Mouse (Mus musculus) hindbrain, embryonic 10.5 days (tissue): ENCODE results near the gene Cd93. TPM values are rescaled to one million over a fixed set of nuclear protein-coding genes. Genes with fewer than 3 reads are reported as not detected.

Experiments
- DNase-seq: peaks from one replicate; pipeline ENCODE4 v3.0.0-alpha.2; 2017; ENCODE audit warnings: low spot score
- H3K27ac ChIP-seq: fragments of 300-500 bp; sonication (generic); 2 replicates; pipeline ENCODE4 v1.5.1; 2016; ENCODE audit warnings: mild to moderate bottlenecking, moderate library complexity
- H3K27me3 ChIP-seq: fragments of 300-500 bp; sonication (generic); 2 replicates; pipeline ENCODE4 v1.6.1; 2016; ENCODE audit warnings: mild to moderate bottlenecking; ENCODE audit not compliant: poor library complexity, insufficient read depth, severe bottlenecking
- H3K36me3 ChIP-seq: fragments of 300-500 bp; sonication (generic); 2 replicates; pipeline ENCODE4 v1.6.1; 2016; ENCODE audit warnings: mild to moderate bottlenecking, moderate library complexity
- H3K4me1 ChIP-seq: fragments of 300-500 bp; sonication (generic); replicated peaks from 2 replicates; pipeline ENCODE4 v1.6.1; 2016; ENCODE audit warnings: mild to moderate bottlenecking
- H3K4me3 ChIP-seq: fragments of 300-500 bp; sonication (generic); 2 replicates; pipeline ENCODE4 v1.5.1; 2016; ENCODE audit warnings: mild to moderate bottlenecking, moderate library complexity
- H3K9me3 ChIP-seq: fragments of 300-500 bp; sonication (generic); 2 replicates; pipeline ENCODE4 v1.6.1; 2016; ENCODE audit warnings: mild to moderate bottlenecking, moderate library complexity
- WGBS: fragments of 180-500 bp; shearing (Covaris S2); methylation state at CpG from one replicate; pipeline ENCODE4 v1.1.7; 2016; 5-methylcytosine and 5-hydroxymethylcytosine counted together
- polyA plus RNA-seq: library from polyadenylated mRNA; unstranded; fragments of >200 nt; fragmentation: Nextera tagmentation; extraction: Ambion mirVana; gene quantifications from 2 replicates; pipeline ENCODE4 v1.2.1, GENCODE M21; 2016

Gene Cd93
- polyA plus RNA-seq, 1 experiment from 2014 or later = 6.3 TPM

DNA sequence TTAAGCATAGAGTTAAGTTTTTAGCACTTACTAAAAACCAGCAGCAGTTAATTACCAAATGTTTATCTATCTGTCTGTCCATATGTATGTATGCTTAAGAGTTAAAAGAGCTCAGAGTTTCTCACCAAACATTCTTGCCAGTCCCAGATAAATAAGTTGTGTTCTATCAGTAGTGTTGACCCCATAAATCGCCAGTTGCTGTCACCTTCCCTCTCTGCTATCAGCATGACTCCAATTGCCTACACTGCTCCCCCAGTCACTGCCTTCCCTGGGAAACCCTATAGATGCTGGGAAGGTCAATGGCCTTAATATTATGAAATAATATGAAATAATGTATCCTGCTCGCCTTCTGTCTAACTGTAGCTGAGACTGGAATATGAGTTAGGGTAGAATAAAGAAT is 11.0 kb downstream of the Cd93 start:
- DNase-seq = no peak
- Histone ChIP-seq H3K36me3 (no peaks in the 10 kb centered on the region), H3K27ac (no peak overlapping the region), H3K4me1 (no peaks in the 10 kb centered on the region), H3K27me3 (no peaks in the 10 kb centered on the region), H3K4me3 (no peak overlapping the region), H3K9me3 (no peaks in the 10 kb centered on the region)
- 70% methylated on average over 2 of the region's 2 CpGs for WGBS

GRCm38 (mm10) chr2:148430941-148431340 is 12.4 kb downstream of the Cd93 start:
- Histone ChIP-seq H3K4me3 (no peak overlapping the region), H3K9me3 (no peaks in the 10 kb centered on the region), H3K4me1 (no peaks in the 10 kb centered on the region), H3K27me3 (no peaks in the 10 kb centered on the region), H3K27ac (no peak overlapping the region), H3K36me3 (no peaks in the 10 kb centered on the region)
- 85% methylated on average over 4 of the region's 4 CpGs for WGBS
- no peak for DNase-seq

GRCm38 (mm10) chr2:148429001-148429505 is 14.3 kb downstream of the Cd93 start:
- Histone ChIP-seq H3K4me1 (no peaks in the 10 kb centered on the region), H3K27me3 (no peaks in the 10 kb centered on the region), H3K9me3 (no peaks in the 10 kb centered on the region), H3K27ac (no peak overlapping the region), H3K36me3 (no peaks in the 10 kb centered on the region), H3K4me3 (no peak overlapping the region)
- DNase-seq = no peak

- Histone ChIP-seq H3K27ac (no peak overlapping the region), H3K4me3 (no peak overlapping the region), H3K9me3 (no peaks in the 10 kb centered on the region), H3K36me3 (no peaks in the 10 kb centered on the region), H3K4me1 (no peaks in the 10 kb centered on the region), H3K27me3 (no peaks in the 10 kb centered on the region)
- 87% methylated on average over 3 of the region's 3 CpGs for WGBS
- no peak for DNase-seq
Measured at GRCm38 (mm10) chr2:148428523-148428922, 14.8 kb downstream of the Cd93 start.

DNA sequence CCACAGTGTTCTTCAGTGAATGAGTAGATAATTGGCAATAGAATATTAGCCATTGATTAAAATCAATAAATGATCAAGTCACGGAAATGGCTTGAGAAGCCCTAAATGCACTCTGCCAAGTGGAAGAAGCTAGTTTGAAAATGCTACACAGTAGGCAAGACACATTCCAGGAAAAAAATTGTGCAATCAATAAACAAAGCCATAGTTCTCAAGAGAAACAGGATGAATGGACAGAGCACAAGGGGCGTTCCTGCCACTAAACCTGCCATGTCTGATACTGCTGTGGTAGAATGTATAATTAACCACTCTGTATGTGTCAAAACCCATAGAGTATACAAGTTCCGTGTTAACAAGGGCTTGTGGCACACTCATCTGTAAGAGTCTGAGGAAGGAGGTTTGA is 15.8 kb downstream of the Cd93 start:
- H3K9me3 ChIP-seq = no peaks in the 10 kb centered on the region
- 86% methylated on average over 3 of the region's 3 CpGs for WGBS

GRCm38 (mm10) chr2:148425709-148426382 is 17.5 kb downstream of the Cd93 start:
- no peaks in the 10 kb centered on the region for H3K9me3 ChIP-seq
- H3K4me3 ChIP-seq = no peak overlapping the region
- H3K4me1 ChIP-seq = no peaks in the 10 kb centered on the region
- DNase-seq = no peak
- no peaks in the 10 kb centered on the region for H3K27me3 ChIP-seq
- H3K27ac ChIP-seq = no peak overlapping the region
- no peaks in the 10 kb centered on the region for H3K36me3 ChIP-seq
- WGBS = 88% methylated on average over 5 of the region's 5 CpGs

More for the DNA sequence above, 15.8 kb downstream of the Cd93 start:
- Histone ChIP-seq H3K27me3 (no peaks in the 10 kb centered on the region), H3K4me1 (no peaks in the 10 kb centered on the region), H3K36me3 (no peaks in the 10 kb centered on the region), H3K27ac (no peak overlapping the region), H3K4me3 (no peak overlapping the region)
- DNase-seq = no peak

- WGBS = 66% methylated on average over 1 of the region's 1 CpGs
- H3K4me3 ChIP-seq = no peak overlapping the region
- H3K9me3 ChIP-seq = no peaks in the 10 kb centered on the region
- H3K4me1 ChIP-seq = no peaks in the 10 kb centered on the region
- H3K27me3 ChIP-seq = no peaks in the 10 kb centered on the region
- no peak for DNase-seq
- H3K27ac ChIP-seq = no peak overlapping the region
- H3K36me3 ChIP-seq = no peaks in the 10 kb centered on the region
Measured at GRCm38 (mm10) chr2:148421706-148422105, 21.7 kb downstream of the Cd93 start.

DNA sequence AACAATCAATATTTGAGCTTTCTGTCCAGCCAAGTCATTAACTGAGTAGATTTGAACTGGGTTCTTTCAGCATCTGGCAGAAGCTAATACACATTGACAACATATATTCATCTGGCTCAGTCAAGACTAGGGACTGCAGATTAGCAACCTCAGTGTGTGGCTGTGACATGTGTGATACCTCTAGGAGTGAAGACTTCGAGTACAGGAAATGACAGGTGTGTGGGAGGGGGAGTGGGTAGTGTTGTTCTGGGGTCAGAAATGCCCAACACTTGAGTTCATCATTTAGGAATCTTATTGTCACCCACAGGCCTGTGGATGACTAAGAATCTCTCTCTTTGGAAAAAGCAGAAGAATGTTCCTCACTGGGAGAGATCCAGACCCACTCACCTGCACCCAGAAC is 22.3 kb downstream of the Cd93 start:
- DNase-seq = no peak
- no peaks in the 10 kb centered on the region for H3K9me3 ChIP-seq
- no peaks in the 10 kb centered on the region for H3K27me3 ChIP-seq
- no peak overlapping the region for H3K27ac ChIP-seq
- no peak overlapping the region for H3K4me3 ChIP-seq
- H3K36me3 ChIP-seq = no peaks in the 10 kb centered on the region
- no peaks in the 10 kb centered on the region for H3K4me1 ChIP-seq
- 66% methylated on average over 1 of the region's 1 CpGs for WGBS

DNA sequence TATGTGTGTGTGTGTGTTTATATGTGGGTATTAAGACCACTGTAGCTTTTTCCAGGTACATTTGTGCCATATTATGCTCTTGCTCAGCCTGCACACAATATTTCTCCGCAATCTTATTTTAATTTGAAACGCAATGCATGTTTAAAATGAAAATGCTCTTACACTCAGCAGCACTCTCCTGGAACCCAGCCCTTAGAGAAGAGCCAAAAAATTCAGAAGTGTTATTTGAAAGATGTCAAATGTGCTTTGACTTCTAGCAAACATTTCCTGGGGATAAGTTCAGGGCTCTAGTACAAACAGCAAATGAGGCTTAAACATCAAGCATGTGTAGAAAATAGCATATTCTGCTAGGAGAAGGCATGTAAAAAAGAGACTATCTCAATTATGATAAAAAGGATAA is 23.6 kb downstream of the Cd93 start:
- no peak for DNase-seq
- H3K4me1 ChIP-seq = no peaks in the 10 kb centered on the region
- no peak overlapping the region for H3K4me3 ChIP-seq
- H3K9me3 ChIP-seq = no peaks in the 10 kb centered on the region
- 91% methylated on average over 2 of the region's 2 CpGs for WGBS
- no peaks in the 10 kb centered on the region for H3K27me3 ChIP-seq
- no peaks in the 10 kb centered on the region for H3K36me3 ChIP-seq
- H3K27ac ChIP-seq = no peak overlapping the region

- Histone ChIP-seq H3K4me3 (no peak overlapping the region), H3K27me3 (no peaks in the 10 kb centered on the region), H3K9me3 (no peaks in the 10 kb centered on the region), H3K4me1 (no peaks in the 10 kb centered on the region), H3K27ac (no peak overlapping the region), H3K36me3 (no peaks in the 10 kb centered on the region)
- no peak for DNase-seq
- WGBS = 83% methylated on average over 3 of the region's 3 CpGs
Measured at GRCm38 (mm10) chr2:148419151-148419550, 24.2 kb downstream of the Cd93 start.

- no peak for DNase-seq
- Histone ChIP-seq H3K4me3 (no peak overlapping the region), H3K36me3 (no peaks in the 10 kb centered on the region), H3K27ac (no peak overlapping the region), H3K9me3 (no peaks in the 10 kb centered on the region), H3K27me3 (peaks cover 44% of the 10 kb centered on the region), H3K4me1 (peaks cover 36% of the 10 kb centered on the region)
- whole genome bisulfite sequencing = 84% methylated on average over 1 of the region's 1 CpGs
Measured at GRCm38 (mm10) chr2:148409821-148410220, 33.5 kb downstream of the Cd93 start.

DNA sequence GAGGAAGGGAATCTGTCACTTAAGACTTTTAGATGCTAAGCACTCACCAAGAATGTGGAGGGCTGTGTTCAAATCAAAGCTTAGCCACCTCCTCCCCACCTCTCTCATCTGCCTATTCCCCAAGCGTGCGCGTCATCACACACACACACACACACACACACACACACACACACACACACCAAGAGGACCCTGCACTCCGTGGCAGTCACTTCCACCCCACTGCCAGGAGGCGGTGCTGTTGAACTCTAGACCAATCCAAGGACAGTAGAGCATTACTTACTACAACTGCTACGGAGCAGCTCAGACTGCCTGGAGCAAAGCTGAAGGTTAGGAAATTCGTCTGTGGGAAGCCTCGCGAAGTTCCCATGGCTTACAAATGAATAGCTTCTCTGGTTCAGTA is 34.2 kb downstream of the Cd93 start:
- H3K36me3 ChIP-seq = no peaks in the 10 kb centered on the region
- peak; percentile 81 for DNase-seq
- H3K4me3 ChIP-seq = 0 out of 2 replicates have a peak overlapping the region, but pooled peaks have one; percentile 50
- peaks cover 49% of the 10 kb centered on the region for H3K27me3 ChIP-seq
- 22% methylated on average over 9 of the region's 9 CpGs for WGBS
- H3K4me1 ChIP-seq = peaks cover 36% of the 10 kb centered on the region
- no peaks in the 10 kb centered on the region for H3K9me3 ChIP-seq
- H3K27ac ChIP-seq = no peak overlapping the region

- Histone ChIP-seq H3K27me3 (peaks cover 53% of the 10 kb centered on the region), H3K27ac (no peak overlapping the region)
- whole genome bisulfite sequencing = 11% methylated on average over 6 of the region's 6 CpGs
Measured at GRCm38 (mm10) chr2:148408761-148409120, 34.6 kb downstream of the Cd93 start.

More at GRCm38 (mm10) chr2:148408761-148409120, 34.6 kb downstream of the Cd93 start:
- no peaks in the 10 kb centered on the region for H3K9me3 ChIP-seq
- peak; percentile 9 for DNase-seq
- H3K4me1 ChIP-seq = peaks cover 36% of the 10 kb centered on the region
- H3K4me3 ChIP-seq = peak overlapping the region; percentile 50; the same call in 1 of the 2 replicates
- H3K36me3 ChIP-seq = no peaks in the 10 kb centered on the region
